Mouse (Mus musculus) heart, embryonic 14.5 days (tissue): Measurements from ENCODE around the gene Gusb. TPM values are rescaled to one million over a fixed set of nuclear protein-coding genes. Genes with fewer than 3 reads are reported as not detected.

ENCODE experiments used
- ATAC-seq: fragments of 200-750 bp; cut with Nextera tagmentation; 2 replicates; pipeline ENCODE4 v1.8.0; 2017; ENCODE audit warnings: low read depth, moderate TSS enrichment; ENCODE audit not compliant: insufficient number of reproducible peaks, insufficient read depth, low FRiP score
- H3K27ac ChIP-seq, 2 experiments: fragments of 200-500 bp in 1 of 2; fragments of 300-500 bp in 1 of 2; sonication (generic) in 1 of 2; replicated peaks in 1 of 2; 2 replicates each; pipeline ENCODE4 v1.5.1; 2012 to 2014; ENCODE audit warnings: low read depth in 2 of 2, low read length in 2 of 2, control low read depth in 1 of 2, mild to moderate bottlenecking in 1 of 2, mixed read lengths in 1 of 2; ENCODE audit not compliant: control insufficient read depth in 1 of 2, insufficient read depth in 1 of 2
- H3K27me3 ChIP-seq: fragments of 300-500 bp; sonication (generic); 2 replicates; pipeline ENCODE4 v1.6.1; 2014; ENCODE audit warnings: mild to moderate bottlenecking, low read length, control low read depth; ENCODE audit not compliant: control insufficient read depth, insufficient read depth
- H3K36me3 ChIP-seq: fragments of 300-500 bp; sonication (generic); 2 replicates; pipeline ENCODE4 v1.6.1; 2014; ENCODE audit warnings: mild to moderate bottlenecking, control low read depth, low read length, mixed read lengths; ENCODE audit not compliant: control insufficient read depth, insufficient read depth
- H3K4me1 ChIP-seq, 2 experiments: fragments of 200-500 bp in 1 of 2; fragments of 300-500 bp in 1 of 2; sonication (generic) in 1 of 2; 2 replicates each; pipeline ENCODE4 v1.6.1; 2012 to 2014; ENCODE audit warnings: low read length in 2 of 2, control low read depth in 1 of 2, mixed read lengths in 1 of 2; ENCODE audit not compliant: control insufficient read depth in 2 of 2, insufficient read depth in 2 of 2
- H3K4me2 ChIP-seq: fragments of 300-500 bp; sonication (generic); 2 replicates; pipeline ENCODE4 v1.6.1; 2014; ENCODE audit warnings: mild to moderate bottlenecking, low read length
- H3K4me3 ChIP-seq, 2 experiments: fragments of 200-500 bp in 1 of 2; fragments of 300-500 bp in 1 of 2; sonication (generic) in 1 of 2; 2 replicates each; pipeline ENCODE4 v1.5.1; 2012 to 2014; ENCODE audit warnings: low read length in 2 of 2, mild to moderate bottlenecking in 2 of 2, control low read depth in 1 of 2, low read depth in 1 of 2, moderate library complexity in 1 of 2; ENCODE audit not compliant: control insufficient read depth in 1 of 2, insufficient read depth in 1 of 2
- H3K9ac ChIP-seq: fragments of 300-500 bp; sonication (generic); 2 replicates; pipeline ENCODE4 v1.6.1; 2014; ENCODE audit warnings: mild to moderate bottlenecking, low read length
- H3K9me3 ChIP-seq: fragments of 300-500 bp; sonication (generic); 2 replicates; pipeline ENCODE4 v1.6.1; 2016; ENCODE audit warnings: low read length, control low read depth; ENCODE audit not compliant: control insufficient read depth
- WGBS: fragments of 180-500 bp; shearing (Covaris S2); extraction: QIAGEN DNeasy Blood & Tissue Kit; methylation state at CpG from one replicate; pipeline ENCODE4 v1.1.7; 2014; 5-methylcytosine and 5-hydroxymethylcytosine counted together
- polyA plus RNA-seq: library from polyadenylated mRNA; unstranded; fragments of >200 nt; fragmentation: Nextera tagmentation; extraction: Ambion mirVana; gene quantifications from 2 replicates; pipeline ENCODE4 v1.2.1, GENCODE M21; 2014

Gusb gene
- polyA plus RNA-seq, 1 experiment from 2014 or later = 49.2 TPM

GRCm38 (mm10) chr5:129974354-129974753 is 28.5 kb downstream of the Gusb start:
- H3K9ac ChIP-seq = no peak overlapping the region
- ATAC-seq = no peak
- no peak overlapping the region for H3K4me3 ChIP-seq
- H3K27me3 ChIP-seq = no peaks in the 10 kb centered on the region
- 86% methylated on average over 4 of the region's 4 CpGs for WGBS
- no peaks in the 10 kb centered on the region; a peak in 1 of 4 replicates for H3K4me1 ChIP-seq
- H3K27ac ChIP-seq = no peak overlapping the region
- no peak overlapping the region for H3K4me2 ChIP-seq
- H3K36me3 ChIP-seq = peaks cover 11% of the 10 kb centered on the region
- no peaks in the 10 kb centered on the region for H3K9me3 ChIP-seq

- H3K4me3 ChIP-seq = no peak overlapping the region
- no peak overlapping the region for H3K9ac ChIP-seq
- H3K4me1 ChIP-seq = no peaks in the 10 kb centered on the region
- no peak overlapping the region for H3K4me2 ChIP-seq
- no peaks in the 10 kb centered on the region for H3K9me3 ChIP-seq
- H3K36me3 ChIP-seq = peaks cover 11% of the 10 kb centered on the region
- 85% methylated on average over 4 of the region's 4 CpGs for WGBS
- H3K27ac ChIP-seq = no peak overlapping the region
- ATAC-seq = no peak
- no peaks in the 10 kb centered on the region for H3K27me3 ChIP-seq
Observed at GRCm38 (mm10) chr5:129971491-129971890, 31.4 kb downstream of the Gusb start.

DNA sequence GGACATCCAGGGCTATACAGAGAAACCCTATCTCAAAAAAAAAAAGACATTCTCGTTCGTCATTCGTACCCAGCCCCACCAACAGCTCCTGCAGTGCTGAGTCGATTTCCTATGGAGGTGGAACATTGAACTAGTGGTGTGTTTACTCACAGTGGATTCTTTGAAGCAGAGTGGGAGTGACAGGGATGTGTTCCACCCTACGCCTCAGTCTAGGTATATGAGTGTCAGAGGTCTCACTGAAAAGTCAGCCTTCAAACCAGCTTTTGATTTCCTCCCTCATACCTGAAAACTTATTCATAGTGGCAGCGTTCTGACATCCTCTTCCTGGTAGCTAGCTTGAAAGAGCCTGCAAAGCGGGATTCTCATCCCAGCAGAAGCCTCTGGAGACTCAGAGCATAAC is 34.4 kb downstream of the Gusb start:
- H3K36me3 ChIP-seq = no peaks in the 10 kb centered on the region; the same call in 1 of the 2 replicates
- no peak for ATAC-seq
- H3K27me3 ChIP-seq = no peaks in the 10 kb centered on the region
- no peak overlapping the region for H3K9ac ChIP-seq
- no peak overlapping the region for H3K4me2 ChIP-seq
- no peaks in the 10 kb centered on the region for H3K9me3 ChIP-seq
- WGBS = 83% methylated on average over 7 of the region's 7 CpGs
- H3K4me1 ChIP-seq = no peaks in the 10 kb centered on the region
- no peak overlapping the region for H3K27ac ChIP-seq
- H3K4me3 ChIP-seq = no peak overlapping the region

DNA sequence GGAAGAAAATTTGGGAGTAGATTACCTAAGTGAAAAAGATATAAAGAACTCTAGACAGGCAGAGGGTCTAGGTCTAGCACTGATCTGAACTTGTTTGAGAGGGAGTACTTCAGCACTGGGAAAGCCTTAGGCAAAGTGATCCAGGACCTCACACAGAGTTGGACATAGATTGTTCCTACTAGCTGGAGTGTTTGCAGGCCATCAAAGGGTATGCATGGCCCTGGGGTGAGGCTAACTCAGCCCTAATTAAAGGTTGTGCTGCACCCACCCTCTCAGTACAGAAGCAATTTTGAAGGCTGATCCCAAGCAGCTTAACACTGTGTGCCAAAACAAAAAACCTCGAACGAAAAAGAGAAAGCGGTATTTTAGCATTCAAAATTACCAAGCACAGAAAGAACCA is 36.4 kb downstream of the Gusb start:
- H3K9me3 ChIP-seq = no peaks in the 10 kb centered on the region
- no peak for ATAC-seq
- 93% methylated on average over 3 of the region's 3 CpGs for WGBS
- H3K4me1 ChIP-seq = no peaks in the 10 kb centered on the region
- no peak overlapping the region for H3K4me3 ChIP-seq
- H3K27me3 ChIP-seq = no peaks in the 10 kb centered on the region
- no peak overlapping the region for H3K4me2 ChIP-seq
- no peak overlapping the region for H3K9ac ChIP-seq
- H3K27ac ChIP-seq = no peak overlapping the region
- no peaks in the 10 kb centered on the region; the same call in 1 of the 2 replicates for H3K36me3 ChIP-seq

DNA sequence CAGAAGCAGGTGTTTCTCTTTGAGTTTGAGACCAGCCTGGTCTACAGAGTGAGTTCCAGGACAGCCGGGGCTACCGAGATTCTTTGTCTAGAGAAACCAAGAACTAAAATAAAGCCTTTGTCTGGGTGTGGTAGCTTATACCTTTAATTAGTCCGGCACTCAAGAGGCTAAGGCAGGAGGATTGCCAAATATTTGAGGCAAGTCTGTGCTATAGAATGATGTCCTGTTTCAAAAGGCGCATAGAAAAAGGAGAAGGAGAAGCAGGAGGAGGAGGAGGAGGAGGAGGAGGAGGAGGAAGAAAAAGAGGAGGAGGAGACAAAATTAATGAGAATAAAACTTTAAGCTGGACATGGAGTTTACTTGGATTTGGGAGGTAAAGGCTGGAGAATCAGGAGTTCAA is 39.6 kb downstream of the Gusb start:
- Histone ChIP-seq H3K4me1 (no peaks in the 10 kb centered on the region), H3K4me2 (no peak overlapping the region), H3K4me3 (no peak overlapping the region), H3K9me3 (no peaks in the 10 kb centered on the region), H3K36me3 (no peaks in the 10 kb centered on the region), H3K9ac (no peak overlapping the region), H3K27me3 (no peaks in the 10 kb centered on the region), H3K27ac (no peak overlapping the region)
- no peak for ATAC-seq
- 57% methylated on average over 4 of the region's 4 CpGs for WGBS

DNA sequence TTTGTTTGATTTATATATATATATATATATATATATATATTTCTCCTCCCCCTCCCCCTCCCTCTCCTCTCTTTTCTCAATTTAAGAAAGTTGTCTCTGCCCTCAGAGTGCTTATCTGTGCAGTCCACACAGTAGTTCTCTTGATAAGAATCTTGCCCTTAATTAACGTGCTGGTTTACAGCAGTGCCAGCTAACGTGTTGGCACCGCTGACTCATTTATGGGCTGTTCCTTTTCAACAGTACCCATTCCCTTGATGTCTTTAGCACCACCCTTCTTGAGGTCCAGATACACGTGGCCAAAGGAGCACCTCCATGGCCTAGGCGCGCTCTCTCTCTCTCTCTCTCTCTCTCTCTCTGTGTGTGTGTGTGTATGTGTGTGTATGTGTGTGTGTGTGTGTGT is 47.1 kb downstream of the Gusb start:
- no peaks in the 10 kb centered on the region for H3K27me3 ChIP-seq
- H3K27ac ChIP-seq = no peak overlapping the region
- H3K4me3 ChIP-seq = no peak overlapping the region
- H3K9ac ChIP-seq = no peak overlapping the region
- no peaks in the 10 kb centered on the region for H3K36me3 ChIP-seq
- no peak overlapping the region for H3K4me2 ChIP-seq
- WGBS = 71% methylated on average over 6 of the region's 6 CpGs
- no peak for ATAC-seq
- H3K9me3 ChIP-seq = no peaks in the 10 kb centered on the region
- peaks cover 4 to 9% of the 10 kb centered on the region in 2 experiments; a peak in 3 of 4 replicates for H3K4me1 ChIP-seq

- ATAC-seq = no peak
- H3K4me1 ChIP-seq = peaks cover 4 to 9% of the 10 kb centered on the region in 2 experiments; a peak in 3 of 4 replicates
- no peak overlapping the region for H3K9ac ChIP-seq
- no peak overlapping the region for H3K27ac ChIP-seq
- 36% methylated on average over 5 of the region's 5 CpGs for WGBS
- H3K27me3 ChIP-seq = no peaks in the 10 kb centered on the region
- no peak overlapping the region for H3K4me2 ChIP-seq
- H3K4me3 ChIP-seq = no peak overlapping the region
- no peaks in the 10 kb centered on the region for H3K9me3 ChIP-seq
- H3K36me3 ChIP-seq = no peaks in the 10 kb centered on the region
Observed at GRCm38 (mm10) chr5:129954473-129955254, 48.2 kb downstream of the Gusb start.

DNA sequence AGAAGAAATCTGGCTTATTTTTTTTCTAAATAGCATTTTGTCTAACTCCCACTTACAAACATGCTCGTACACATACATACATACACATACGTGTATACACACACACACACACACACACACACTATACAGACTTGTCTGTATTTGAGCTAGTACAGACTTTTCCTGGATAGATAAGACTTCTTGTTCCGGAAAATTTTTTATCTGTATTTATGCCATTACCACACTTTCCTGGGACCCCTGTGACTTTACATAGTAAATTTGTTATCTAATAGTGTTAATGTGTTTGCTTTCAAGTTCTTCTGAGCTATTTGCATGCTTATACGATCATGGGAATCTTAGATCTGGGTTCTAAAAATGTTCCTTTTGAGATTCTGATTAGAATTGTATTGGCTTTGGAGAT is 50.7 kb downstream of the Gusb start:
- no peak for ATAC-seq

More for the DNA sequence above, 50.7 kb downstream of the Gusb start:
- no peak overlapping the region for H3K4me2 ChIP-seq
- peaks cover 4 to 9% of the 10 kb centered on the region in 2 experiments; a peak in 3 of 4 replicates for H3K4me1 ChIP-seq
- H3K9me3 ChIP-seq = no peaks in the 10 kb centered on the region
- H3K36me3 ChIP-seq = no peaks in the 10 kb centered on the region
- no peak overlapping the region for H3K27ac ChIP-seq
- no peak overlapping the region for H3K9ac ChIP-seq
- no peak overlapping the region for H3K4me3 ChIP-seq
- H3K27me3 ChIP-seq = no peaks in the 10 kb centered on the region
- WGBS = 77% methylated on average over 4 of the region's 4 CpGs
